Mouse (Mus musculus) gastrocnemius, postnatal 25 days (tissue): ENCODE results near the gene Mcidas. TPM values are rescaled to one million over a fixed set of nuclear protein-coding genes. Genes with fewer than 3 reads are reported as not detected.
"Not testable (repeated sequence)": the region's sequence is repeated elsewhere in the genome, so short reads cannot be mapped to it uniquely, and the experiment has no call there.

Experiments
- DNase-seq: peaks from one replicate; pipeline ENCODE4 v3.0.0; 2022
- microRNA-seq, 2 experiments: library from miRNA; unstranded; fragments of <30 nt; microRNA quantifications; one replicate each; pipeline ENCODE4 v1.2.0; 2021; ENCODE audit warnings: borderline replicate concordance in 2 of 2
- total RNA-seq, 2 experiments: library from RNA; stranded (reverse); gene quantifications; 1 replicate in 1 of 2; 2 replicates in 1 of 2; pipeline ENCODE4 v1.2.3; 2021

The Mcidas gene
- total RNA-seq, 2 experiments from 2014 or later, result not detected

GRCm38 (mm10) chr13:113013174-113013953 is 19.7 kb downstream of the Mcidas start:
- not testable (repeated sequence) for DNase-seq

GRCm38 (mm10) chr13:113021521-113021920 is 27.9 kb downstream of the Mcidas start:
- DNase-seq, result no peak

- DNase-seq, result no peak
These were observed 28.8 kb downstream of the Mcidas start for GRCm38 (mm10) chr13:113022467-113022866.

GRCm38 (mm10) chr13:113023274-113024143 is 29.9 kb downstream of the Mcidas start:
- DNase-seq, result no peak

GRCm38 (mm10) chr13:113031351-113031750 is 37.7 kb downstream of the Mcidas start:
- no peak for DNase-seq

- DNase-seq, result no peak
These were observed 38.3 kb downstream of the Mcidas start for GRCm38 (mm10) chr13:113031792-113032571.

GRCm38 (mm10) chr13:113032831-113033230 is 39.2 kb downstream of the Mcidas start:
- no peak for DNase-seq

GRCm38 (mm10) chr13:113034271-113034886 is 40.7 kb downstream of the Mcidas start:
- no peak for DNase-seq

- DNase-seq, result peak; percentile 51
These were observed 41.3 kb downstream of the Mcidas start, which contains the start of gene Cdc20b for GRCm38 (mm10) chr13:113034950-113035421. TSS of gene Cdc20b (plus strand) at chr13:113035111.

GRCm38 (mm10) chr13:113035852-113036251 is 42.2 kb downstream of the Mcidas start:
- peak; percentile 32 for DNase-seq

- DNase-seq, result no peak
These were observed 51.2 kb downstream of the Mcidas start for GRCm38 (mm10) chr13:113044876-113045275.

GRCm38 (mm10) chr13:113045458-113046110 is 51.9 kb downstream of the Mcidas start:
- DNase-seq, result no peak

- DNase-seq, result peak; percentile 50
These were observed 52.7 kb downstream of the Mcidas start, which contains the start of gene Gpx8 for GRCm38 (mm10) chr13:113046211-113046883. TSS of gene Gpx8 (minus strand) at chr13:113046410.

- no peak for DNase-seq
These were observed 53.4 kb downstream of the Mcidas start for GRCm38 (mm10) chr13:113047018-113047417.

- no peak for DNase-seq
These were observed 54.0 kb downstream of the Mcidas start for GRCm38 (mm10) chr13:113047647-113048046.

Small RNAs within 50 kb of the gene (microRNA-seq; reads per million reads assigned to microRNA genes)
- gene Mir449a (11.1 to 28.3 reads per million in 2 experiments), gene Mir449b (0 reads per million in 2 experiments), gene Mir449c (0 to 0.79 reads per million in 2 experiments)

Other genes starting within 250 kb of the Mcidas start
- gene Plpp1, start 193.1 kb upstream of the Mcidas start, total RNA-seq, result 10 to 100 TPM; 35.9 to 43.0 TPM
- 10 to 100 TPM; 24.3 to 24.8 TPM for gene Mtrex, start 66.4 kb upstream of the Mcidas start, total RNA-seq
- 10 to 100 TPM; 11.0 to 12.0 TPM for gene Dhx29, start 66.4 kb upstream of the Mcidas start, total RNA-seq
- not detected for gene Ccno, start 6.0 kb upstream of the Mcidas start, total RNA-seq
- not detected for gene Cdc20b, start 41.3 kb downstream of the Mcidas start, total RNA-seq
- 10 to 100 TPM; 10.3 to 16.3 TPM for gene Gpx8, start 52.6 kb downstream of the Mcidas start, total RNA-seq
- gene Gzma, start 107.1 kb downstream of the Mcidas start, total RNA-seq, result not detected
- under 1 TPM; 0.28 to 0.40 TPM for gene Esm1, start 215.8 kb downstream of the Mcidas start, total RNA-seq
- gene Gzmk, start 232.1 kb downstream of the Mcidas start, total RNA-seq, result not detected